Mouse (Mus musculus): ENCODE data around the gene Larp4b. TPM values are rescaled to one million over a fixed set of nuclear protein-coding genes. Genes with fewer than 3 reads are reported as not detected.

Larp4b gene
- total and polyA plus RNA-seq, 3 experiments: 17.0 to 75.3 (median 67.4) TPM

- TF ChIP-seq CTCF (IDR thresholded peaks at IDR 0.05) (no peak), POLR2A (IDR thresholded peaks at IDR 0.05; ENCODE audit: insufficient read depth, low read depth, low read length) (no peak), EP300 (IDR thresholded peaks at IDR 0.05; ENCODE audit: insufficient read depth, low read depth, low read length) (no peak)
- Histone ChIP-seq H3K27me3 (ENCODE audit: control insufficient read depth, insufficient read depth, low read length) (no peaks in the 10 kb centered on the region), H3K9ac (ENCODE audit: low read depth, low read length) (no peak overlapping the region), H3K36me3 (ENCODE audit: control insufficient read depth, insufficient read depth, low read length) (peaks cover 5% of the 10 kb centered on the region), H3K4me3 (no peak overlapping the region), H3K79me2 (replicated peaks; ENCODE audit: control insufficient read depth, insufficient read depth, low read length) (no peaks in the 10 kb centered on the region), H3K27ac (no peak overlapping the region), H3K4me1 (ENCODE audit: control insufficient read depth, insufficient read depth, low read length) (no peaks in the 10 kb centered on the region)
- 66% methylated on average over 10 of the region's 10 CpGs for WGBS
- DNase-seq: no peak
- intact Hi-C loops (cut with DNase I): no loop called here
These were observed 65.6 kb downstream of the Larp4b start for GRCm38 (mm10) chr13:9159282-9159681.

DNA sequence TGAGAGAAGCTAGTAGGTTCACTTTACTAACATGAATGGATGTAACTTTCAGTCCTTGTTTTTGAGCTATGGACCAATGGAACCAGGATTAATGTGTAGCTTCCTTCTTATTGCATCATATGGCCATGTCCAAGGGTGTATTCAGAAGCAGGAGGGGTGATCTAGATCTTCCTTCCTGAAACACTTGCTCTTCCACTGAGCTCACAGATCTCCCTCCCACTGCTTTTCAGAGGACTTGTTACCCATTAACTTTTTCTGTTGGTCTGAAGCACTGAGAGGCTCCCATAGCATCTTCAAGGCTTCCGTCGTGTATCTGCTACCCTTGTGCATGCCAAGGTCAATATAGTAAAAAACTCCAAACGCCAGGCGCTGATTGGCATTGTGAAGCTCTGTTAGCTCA is 69.2 kb downstream of the Larp4b start:
- Histone ChIP-seq H3K4me3 (no peak overlapping the region), H3K4me1 (ENCODE audit: control insufficient read depth, insufficient read depth, low read length) (no peaks in the 10 kb centered on the region), H3K27me3 (ENCODE audit: control insufficient read depth, insufficient read depth, low read length) (no peaks in the 10 kb centered on the region), H3K9ac (ENCODE audit: low read depth, low read length) (no peak overlapping the region), H3K27ac (no peak overlapping the region), H3K36me3 (ENCODE audit: control insufficient read depth, insufficient read depth, low read length) (peaks cover 5% of the 10 kb centered on the region), H3K79me2 (replicated peaks; ENCODE audit: control insufficient read depth, insufficient read depth, low read length) (no peaks in the 10 kb centered on the region)
- intact Hi-C loops (cut with DNase I): no loop called here
- TF ChIP-seq POLR2A (IDR thresholded peaks at IDR 0.05; ENCODE audit: insufficient read depth, low read depth, low read length): no peak
- no peak for TF ChIP-seq CTCF (IDR thresholded peaks at IDR 0.05)
- no peak for TF ChIP-seq EP300 (IDR thresholded peaks at IDR 0.05; ENCODE audit: insufficient read depth, low read depth, low read length)
- no peak for DNase-seq
- WGBS: 89% methylated on average over 4 of the region's 4 CpGs

DNA sequence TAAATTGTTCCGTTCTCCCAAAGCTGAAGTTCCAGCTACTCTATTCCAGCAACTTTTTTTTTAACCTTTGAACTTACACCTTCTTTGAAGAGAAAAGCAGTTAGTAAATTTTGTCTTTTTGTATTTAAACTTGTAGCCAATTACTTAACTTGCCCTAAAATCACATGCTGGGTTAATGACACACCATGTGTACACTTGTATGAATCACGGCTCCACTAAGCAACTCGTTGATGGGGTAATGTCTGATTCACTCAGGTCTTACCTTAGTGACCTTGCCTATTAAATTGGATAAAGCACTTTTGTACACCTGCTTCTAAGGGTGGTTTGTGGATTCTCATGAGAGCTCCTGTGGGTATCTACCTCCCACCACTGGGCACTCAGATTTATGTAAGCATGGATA is 74.2 kb downstream of the Larp4b start:
- H3K27me3 ChIP-seq (ENCODE audit: control insufficient read depth, insufficient read depth, low read length): no peaks in the 10 kb centered on the region
- no peaks in the 10 kb centered on the region for H3K4me1 ChIP-seq (ENCODE audit: control insufficient read depth, insufficient read depth, low read length)
- H3K79me2 ChIP-seq (replicated peaks; ENCODE audit: control insufficient read depth, insufficient read depth, low read length): no peaks in the 10 kb centered on the region
- no peak overlapping the region for H3K9ac ChIP-seq (ENCODE audit: low read depth, low read length)
- intact Hi-C loops (cut with DNase I): no loop called here
- H3K4me3 ChIP-seq: no peak overlapping the region
- H3K27ac ChIP-seq: no peak overlapping the region
- H3K36me3 ChIP-seq (ENCODE audit: control insufficient read depth, insufficient read depth, low read length): peaks cover 4% of the 10 kb centered on the region
- no peak for DNase-seq
- no peak for TF ChIP-seq POLR2A (IDR thresholded peaks at IDR 0.05; ENCODE audit: insufficient read depth, low read depth, low read length)
- no peak for TF ChIP-seq CTCF (IDR thresholded peaks at IDR 0.05)
- TF ChIP-seq EP300 (IDR thresholded peaks at IDR 0.05; ENCODE audit: insufficient read depth, low read depth, low read length): no peak
- WGBS: 91% methylated on average over 3 of the region's 3 CpGs

DNA sequence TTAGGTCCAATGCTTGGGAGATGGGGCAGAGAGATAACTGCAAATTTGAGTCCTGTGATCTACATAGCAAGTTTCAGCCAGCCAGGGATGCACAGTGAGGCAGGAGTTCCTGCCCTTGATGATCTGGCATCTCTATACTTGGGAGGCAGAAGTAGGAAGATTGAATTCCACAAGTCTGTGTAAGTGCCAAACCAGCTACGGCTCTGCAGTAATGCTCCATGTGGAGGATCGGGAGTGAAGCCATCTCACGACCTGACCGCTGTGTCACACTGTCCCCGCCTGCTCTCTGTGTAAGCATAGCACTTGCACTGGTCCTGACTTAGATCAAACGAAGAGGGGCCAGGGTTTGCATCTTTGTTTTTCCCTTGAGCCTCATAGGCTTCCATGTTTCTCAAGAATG is 75.9 kb downstream of the Larp4b start:
- 63% methylated on average over 6 of the region's 6 CpGs for WGBS
- TF ChIP-seq CTCF (IDR thresholded peaks at IDR 0.05): no peak
- TF ChIP-seq POLR2A (IDR thresholded peaks at IDR 0.05; ENCODE audit: insufficient read depth, low read depth, low read length): no peak
- TF ChIP-seq EP300 (IDR thresholded peaks at IDR 0.05; ENCODE audit: insufficient read depth, low read depth, low read length): no peak

GRCm38 (mm10) chr13:9170726-9171125 is 77.0 kb downstream of the Larp4b start:
- 80% methylated on average over 16 of the region's 16 CpGs for WGBS
- H3K36me3 ChIP-seq (ENCODE audit: control insufficient read depth, insufficient read depth, low read length): peaks cover 4% of the 10 kb centered on the region
- no peaks in the 10 kb centered on the region for H3K79me2 ChIP-seq (replicated peaks; ENCODE audit: control insufficient read depth, insufficient read depth, low read length)
- no peak overlapping the region for H3K4me3 ChIP-seq
- H3K9ac ChIP-seq (ENCODE audit: low read depth, low read length): no peak overlapping the region
- H3K27ac ChIP-seq: no peak overlapping the region
- intact Hi-C loops (cut with DNase I): no loop called here
- DNase-seq: no peak
- no peaks in the 10 kb centered on the region for H3K27me3 ChIP-seq (ENCODE audit: control insufficient read depth, insufficient read depth, low read length)
- TF ChIP-seq CTCF (IDR thresholded peaks at IDR 0.05): no peak
- TF ChIP-seq POLR2A (IDR thresholded peaks at IDR 0.05; ENCODE audit: insufficient read depth, low read depth, low read length): no peak
- TF ChIP-seq EP300 (IDR thresholded peaks at IDR 0.05; ENCODE audit: insufficient read depth, low read depth, low read length): no peak
- no peaks in the 10 kb centered on the region for H3K4me1 ChIP-seq (ENCODE audit: control insufficient read depth, insufficient read depth, low read length)

More for the DNA sequence above, 75.9 kb downstream of the Larp4b start:
- Histone ChIP-seq H3K27me3 (ENCODE audit: control insufficient read depth, insufficient read depth, low read length) (no peaks in the 10 kb centered on the region), H3K79me2 (replicated peaks; ENCODE audit: control insufficient read depth, insufficient read depth, low read length) (no peaks in the 10 kb centered on the region), H3K4me3 (no peak overlapping the region), H3K4me1 (ENCODE audit: control insufficient read depth, insufficient read depth, low read length) (no peaks in the 10 kb centered on the region), H3K9ac (ENCODE audit: low read depth, low read length) (no peak overlapping the region), H3K36me3 (ENCODE audit: control insufficient read depth, insufficient read depth, low read length) (peaks cover 4% of the 10 kb centered on the region), H3K27ac (no peak overlapping the region)
- intact Hi-C loops (cut with DNase I): no loop called here
- DNase-seq: no peak

GRCm38 (mm10) chr13:9173414-9173813 is 79.7 kb downstream of the Larp4b start:
- Histone ChIP-seq H3K4me1 (ENCODE audit: control insufficient read depth, insufficient read depth, low read length) (no peaks in the 10 kb centered on the region), H3K4me3 (no peak overlapping the region), H3K9ac (ENCODE audit: low read depth, low read length) (no peak overlapping the region), H3K36me3 (ENCODE audit: control insufficient read depth, insufficient read depth, low read length) (no peaks in the 10 kb centered on the region), H3K79me2 (replicated peaks; ENCODE audit: control insufficient read depth, insufficient read depth, low read length) (no peaks in the 10 kb centered on the region), H3K27ac (no peak overlapping the region), H3K27me3 (ENCODE audit: control insufficient read depth, insufficient read depth, low read length) (no peaks in the 10 kb centered on the region)
- no peak for TF ChIP-seq EP300 (IDR thresholded peaks at IDR 0.05; ENCODE audit: insufficient read depth, low read depth, low read length)
- TF ChIP-seq CTCF (IDR thresholded peaks at IDR 0.05): no peak
- TF ChIP-seq POLR2A (IDR thresholded peaks at IDR 0.05; ENCODE audit: insufficient read depth, low read depth, low read length): no peak
- intact Hi-C loops (cut with DNase I): no loop called here
- 49% methylated on average over 3 of the region's 3 CpGs for WGBS
- DNase-seq: no peak
